Mouse (Mus musculus) heart, adult 2 months (tissue): ENCODE results near the gene Stkld1.

Source experiments
- CTCF ChIP-seq: fragments of 200-600 bp; IDR thresholded peaks from 2 replicates; pipeline ENCODE4 v1.8.1; 2022; ENCODE audit warnings: antibody characterized with exemption, mild to moderate bottlenecking, moderate library complexity
- EP300 ChIP-seq: fragments of 200-500 bp; IDR thresholded peaks from 2 replicates; pipeline ENCODE4 v1.6.1; 2011; ENCODE audit warnings: low read depth, low read length, control low read depth; ENCODE audit not compliant: insufficient read depth
- POLR2A ChIP-seq: fragments of 200-500 bp; IDR thresholded peaks from 2 replicates; pipeline ENCODE4 v1.6.1; 2011; ENCODE audit warnings: mild to moderate bottlenecking, low read depth, low read length, control low read depth; ENCODE audit not compliant: insufficient read depth

- TF ChIP-seq CTCF (no peak), POLR2A (no peak), EP300 (no peak)
Observed at GRCm38 (mm10) chr2:26957488-26957859, 23.6 kb downstream of the Stkld1 start.
